In the genomic region with DNA sequence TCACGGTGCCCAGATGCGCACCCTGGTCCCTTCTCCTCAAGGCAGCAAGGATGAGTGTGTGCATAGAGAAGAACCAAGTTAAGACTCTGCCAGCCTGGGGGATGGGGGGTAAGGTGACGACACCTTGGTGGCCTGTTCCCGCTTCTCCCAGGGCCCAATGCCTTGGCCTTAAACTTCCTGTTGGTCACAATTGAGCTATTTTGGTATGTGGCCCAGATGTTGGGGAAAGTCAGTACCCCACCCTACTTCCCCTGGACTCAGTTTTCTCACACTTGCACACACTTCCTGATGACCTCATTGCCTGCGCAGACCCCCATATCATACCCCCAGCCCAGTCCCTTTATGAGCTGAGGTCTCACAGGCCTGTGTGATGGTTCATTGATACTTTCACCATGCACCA, we compare ENCODE assay signal across 11 mouse cellular contexts. TPM values are rescaled to one million over a fixed set of nuclear protein-coding genes. Genes with fewer than 3 reads are reported as not detected.
DNase-seq lines count a peak whose midpoint lies in the region; ATAC-seq and TF ChIP-seq lines count a peak whose summit lies in the region.
"Had no signal": no experiment of that assay in that cellular context is flagged by ENCODE, and none has a peak within 500 bp of the region (broad histone marks: within the 10 kb centered on the region; RNA-seq: fewer than 3 reads in every experiment).

No protein-coding gene starts in this region.

- no peak overlapping the region for H3K4me3 ChIP-seq in heart, embryonic 10.5 days
- no peak overlapping the region for H3K4me3 ChIP-seq in layer of hippocampus, adult 2 months
- H3K4me3 ChIP-seq in stomach, postnatal 0 days (ENCODE audit: low read depth, low read length): no peak overlapping the region
- H3K4me3 ChIP-seq: forebrain, embryonic 13.5 days; limb, embryonic 15.5 days had no signal

- H3K27me3 ChIP-seq in heart, embryonic 10.5 days (ENCODE audit: insufficient read depth, poor library complexity, severe bottlenecking): no peaks in the 10 kb centered on the region
- H3K27me3 ChIP-seq in stomach, postnatal 0 days (ENCODE audit: control insufficient read depth, insufficient read depth, low read length): no peaks in the 10 kb centered on the region
- H3K27me3 ChIP-seq: forebrain, embryonic 13.5 days; limb, embryonic 15.5 days had no signal

- 72% methylated on average over 5 of the region's 5 CpGs for WGBS in heart, embryonic 10.5 days
- WGBS in stomach, postnatal 0 days: 87% methylated on average over 5 of the region's 5 CpGs

- no peak overlapping the region for H3K4me2 ChIP-seq in stomach, postnatal 0 days (replicated peaks; ENCODE audit: low read depth)
- H3K4me2 ChIP-seq: forebrain, embryonic 13.5 days; limb, embryonic 15.5 days had no signal

- H3K36me3 ChIP-seq in heart, embryonic 10.5 days: no peaks in the 10 kb centered on the region
- H3K36me3 ChIP-seq in stomach, postnatal 0 days (ENCODE audit: control insufficient read depth, insufficient read depth, low read length): no peaks in the 10 kb centered on the region
- H3K36me3 ChIP-seq: limb, embryonic 15.5 days had no signal

- ATAC-seq in stomach, postnatal 0 days (ENCODE audit: low FRiP score, low TSS enrichment): no peak
- ATAC-seq: forebrain, embryonic 13.5 days had no signal

- intact Hi-C loops in heart, postnatal 36 days (cut with DNase I): loop anchor here (5.0 kb wide), 1 partner anchor 53 kb away; no protein-coding TSS in a partner anchor

- H3K9ac ChIP-seq in stomach, postnatal 0 days (ENCODE audit: low read length): no peak overlapping the region
- H3K9ac ChIP-seq: forebrain, embryonic 13.5 days; limb, embryonic 15.5 days had no signal

- no peaks in the 10 kb centered on the region for H3K9me3 ChIP-seq in heart, embryonic 10.5 days
- no peaks in the 10 kb centered on the region for H3K9me3 ChIP-seq in stomach, postnatal 0 days (ENCODE audit: control insufficient read depth, low read length)
- H3K9me3 ChIP-seq: forebrain, embryonic 13.5 days; limb, embryonic 15.5 days had no signal

- no peak for DNase-seq in heart, embryonic 10.5 days (ENCODE audit: low spot score)
- no peak for DNase-seq in heart, postnatal 36 days
- DNase-seq in layer of hippocampus, adult 2 months (ENCODE audit: low spot score in 2 of 2): no peak
- DNase-seq in layer of hippocampus, adult 18-20 months (ENCODE audit: low spot score in 2 of 2): no peak
- peak; percentile 32 for DNase-seq in thymus, postnatal 14 days
- no peak for DNase-seq in thymus, adult 18-20 months
- DNase-seq in stomach, postnatal 0 days (ENCODE audit: low spot score): no peak
- no peak for DNase-seq in ovary, postnatal 36 days (ENCODE audit: low spot score)
- DNase-seq: cerebellum, postnatal 10 days had no signal

- no peak for TF ChIP-seq CTCF in layer of hippocampus, adult 2 months (conservative IDR thresholded peaks at IDR 0.05)
- TF ChIP-seq CTCF in stomach, postnatal 0 days (IDR thresholded peaks at IDR 0.05; ENCODE audit: low read depth): no peak

- TF ChIP-seq EP300 in stomach, postnatal 0 days (optimal IDR thresholded peaks at IDR 0.05): no peak

- 0 out of 2 replicates have a peak overlapping the region, but pooled peaks have one; percentile 3 for H3K27ac ChIP-seq in heart, embryonic 10.5 days
- peak overlapping the region; percentile 88 for H3K27ac ChIP-seq in layer of hippocampus, adult 2 months
- 0 out of 2 replicates have a peak overlapping the region, but pooled peaks have one; percentile 2 for H3K27ac ChIP-seq in stomach, postnatal 0 days (replicated peaks)
- H3K27ac ChIP-seq: forebrain, embryonic 13.5 days had no signal

- H3K4me1 ChIP-seq in heart, embryonic 10.5 days: peaks cover 26% of the 10 kb centered on the region
- H3K4me1 ChIP-seq in stomach, postnatal 0 days (replicated peaks; ENCODE audit: control insufficient read depth, insufficient read depth): no peaks in the 10 kb centered on the region

RNA-seq across cellular contexts. Expression of a gene that starts 23.9 kb away (rescaled TPM):
- 4.1 and 4.7 TPM in 2 replicates for polyA plus RNA-seq in heart, embryonic 10.5 days (2016; fragmentation: Nextera tagmentation; extraction: Ambion mirVana)
- total RNA-seq in heart, postnatal 36 days (2021): 10 to 100 TPM; 11.3 to 13.4 TPM
- total RNA-seq in layer of hippocampus, adult 2 months (2021): 100 to 1,000 TPM; 147 to 150 TPM
- total RNA-seq in layer of hippocampus, adult 18-20 months (2021): 100 to 1,000 TPM; 141 to 144 TPM
- polyA plus RNA-seq in stomach, postnatal 0 days (2015; fragmentation: Nextera tagmentation; extraction: Ambion mirVana): 2.0 and 2.1 TPM in 2 replicates

Comparison
In these comparisons a context has a peak if more than half of its experiments do, and no peak if none do; other contexts are left out.
1. H3K27ac ChIP-seq: peak in every context shown above with its lines; median percentile 88 in layer of hippocampus, adult 2 months; 3 in heart, embryonic 10.5 days; 2 in stomach, postnatal 0 days.
2. RNA of a gene that starts 23.9 kb away (total RNA-seq): 147 to 150 TPM in layer of hippocampus, adult 2 months and 141 to 144 TPM in layer of hippocampus, adult 18-20 months; 11.3 to 13.4 TPM in heart, postnatal 36 days; every median in the first group is over 4 times any median in the second.